Mouse (Mus musculus): ENCODE data around the gene Prlh.

Prlh gene

GRCm38 (mm10) chr1:90952808-90953207 lies at the start of gene Prlh:
Prlh (plus strand) TSS chr1:90953108.
- DNase-seq (ENCODE audit: low read depth, low spot score), result no peak

GRCm38 (mm10) chr1:90903211-90903945 lies 49.5 kb upstream of the Prlh start:
- no peak for DNase-seq (ENCODE audit: low read depth, low spot score)

GRCm38 (mm10) chr1:90903971-90904458 lies 48.9 kb upstream of the Prlh start:
- DNase-seq (ENCODE audit: low read depth, low spot score), result no peak

- no peak for DNase-seq (ENCODE audit: low read depth, low spot score)
Measured at GRCm38 (mm10) chr1:90904729-90905404, 48.0 kb upstream of the Prlh start.

- no peak for DNase-seq (ENCODE audit: low read depth, low spot score)
Measured at GRCm38 (mm10) chr1:90906357-90906756, 46.6 kb upstream of the Prlh start.

GRCm38 (mm10) chr1:90909161-90909560 lies 43.7 kb upstream of the Prlh start:
- no peak for DNase-seq (ENCODE audit: low read depth, low spot score)

- DNase-seq (ENCODE audit: low read depth, low spot score), result no peak
Measured at GRCm38 (mm10) chr1:90909631-90910152, 43.2 kb upstream of the Prlh start.

GRCm38 (mm10) chr1:90913231-90913630 lies 39.7 kb upstream of the Prlh start:
- no peak for DNase-seq (ENCODE audit: low read depth, low spot score)

GRCm38 (mm10) chr1:90914948-90915569 lies 37.8 kb upstream of the Prlh start, which contains the start of gene Mlph:
Mlph (plus strand) TSS chr1:90915085.
- no peak for DNase-seq (ENCODE audit: low read depth, low spot score)

- no peak for DNase-seq (ENCODE audit: low read depth, low spot score)
Measured at GRCm38 (mm10) chr1:90917509-90917908, 35.4 kb upstream of the Prlh start.

GRCm38 (mm10) chr1:90921687-90922086 lies 31.2 kb upstream of the Prlh start:
- DNase-seq (ENCODE audit: low read depth, low spot score), result no peak

- no peak for DNase-seq (ENCODE audit: low read depth, low spot score)
Measured at GRCm38 (mm10) chr1:90926030-90926429, 26.9 kb upstream of the Prlh start.

- no peak for DNase-seq (ENCODE audit: low read depth, low spot score)
Measured at GRCm38 (mm10) chr1:90927308-90927707, 25.6 kb upstream of the Prlh start.

GRCm38 (mm10) chr1:90927929-90928574 lies 24.9 kb upstream of the Prlh start:
- no peak for DNase-seq (ENCODE audit: low read depth, low spot score)

GRCm38 (mm10) chr1:90928575-90928934 lies 24.4 kb upstream of the Prlh start:
- DNase-seq (ENCODE audit: low read depth, low spot score), result peak; percentile 71

GRCm38 (mm10) chr1:90933001-90933400 lies 19.9 kb upstream of the Prlh start:
- DNase-seq (ENCODE audit: low read depth, low spot score), result no peak

GRCm38 (mm10) chr1:90936990-90937389 lies 15.9 kb upstream of the Prlh start:
- DNase-seq (ENCODE audit: low read depth, low spot score), result no peak

GRCm38 (mm10) chr1:90939980-90940379 lies 12.9 kb upstream of the Prlh start:
- no peak for DNase-seq (ENCODE audit: low read depth, low spot score)

- DNase-seq (ENCODE audit: low read depth, low spot score), result no peak
Measured at GRCm38 (mm10) chr1:90945171-90945570, 7.7 kb upstream of the Prlh start.

- no peak for DNase-seq (ENCODE audit: low read depth, low spot score)
Measured at GRCm38 (mm10) chr1:90947252-90947651, 5.7 kb upstream of the Prlh start.

- DNase-seq (ENCODE audit: low read depth, low spot score), result no peak
Measured at GRCm38 (mm10) chr1:90949309-90949708, 3.6 kb upstream of the Prlh start.

- no peak for DNase-seq (ENCODE audit: low read depth, low spot score)
Measured at GRCm38 (mm10) chr1:90951670-90952069, 1.2 kb upstream of the Prlh start.
